Mouse (Mus musculus): ENCODE measurements around the gene Fgf15. TPM values are rescaled to one million over a fixed set of nuclear protein-coding genes. Genes with fewer than 3 reads are reported as not detected.
"Not testable (repeated sequence)": the region's sequence is repeated elsewhere in the genome, so short reads cannot be mapped to it uniquely, and the experiment has no call there.

Fgf15 gene
- total and polyA plus RNA-seq, 3 experiments, result 38.9 to 129 (median 48.5) TPM

- H3K27me3 ChIP-seq (ENCODE audit: insufficient read depth, low read length), result peaks cover 44% of the 10 kb centered on the region
- peaks cover 2% of the 10 kb centered on the region for H3K36me3 ChIP-seq (replicated peaks)
- H3K4me1 ChIP-seq (ENCODE audit: insufficient read depth, low read depth, low read length), result peaks cover 13% of the 10 kb centered on the region
- TF ChIP-seq GATA2 (IDR thresholded peaks at IDR 0.05; ENCODE audit: borderline replicate concordance, low read depth, low read length) (no peak), TAL1 (conservative IDR thresholded peaks at IDR 0.05; ENCODE audit: low read depth, low read length) (no peak), CTCF (IDR thresholded peaks at IDR 0.05; ENCODE audit: low read depth, low read length) (no peak), GATA1 (IDR thresholded peaks at IDR 0.05; ENCODE audit: borderline replicate concordance, low read length) (no peak), POLR2AphosphoS5 (IDR thresholded peaks at IDR 0.05; ENCODE audit: insufficient replicate concordance, low read depth, low read length) (no peak)
- H3K9me3 ChIP-seq (replicated peaks), result no peaks in the 10 kb centered on the region
- ATAC-seq (ENCODE audit: extremely low read depth, insufficient number of reproducible peaks, low FRiP score, poor library complexity, severe bottlenecking), result no peak
- no peak overlapping the region for H3K4me3 ChIP-seq (ENCODE audit: low read depth, low read length)
- no peak for DNase-seq (ENCODE audit: low spot score)
Measured at GRCm38 (mm10) chr7:144878401-144878800, 17.9 kb upstream of the Fgf15 start.

- Histone ChIP-seq H3K36me3 (replicated peaks) (peaks cover 19% of the 10 kb centered on the region), H3K9me3 (replicated peaks) (no peaks in the 10 kb centered on the region), H3K4me3 (ENCODE audit: low read depth, low read length) (no peak overlapping the region), H3K4me1 (ENCODE audit: insufficient read depth, low read depth, low read length) (peaks cover 25% of the 10 kb centered on the region), H3K27me3 (ENCODE audit: insufficient read depth, low read length) (peaks cover 9% of the 10 kb centered on the region; the same call in 1 of the 2 replicates)
- TF ChIP-seq CTCF (IDR thresholded peaks at IDR 0.05; ENCODE audit: low read depth, low read length) (no peak), TAL1 (conservative IDR thresholded peaks at IDR 0.05; ENCODE audit: low read depth, low read length) (no peak), GATA2 (IDR thresholded peaks at IDR 0.05; ENCODE audit: borderline replicate concordance, low read depth, low read length) (no peak), GATA1 (IDR thresholded peaks at IDR 0.05; ENCODE audit: borderline replicate concordance, low read length) (no peak), POLR2AphosphoS5 (IDR thresholded peaks at IDR 0.05; ENCODE audit: insufficient replicate concordance, low read depth, low read length) (no peak)
- ATAC-seq (ENCODE audit: extremely low read depth, insufficient number of reproducible peaks, low FRiP score, poor library complexity, severe bottlenecking) (no peak), DNase-seq (ENCODE audit: low spot score) (no peak)
Measured at GRCm38 (mm10) chr7:144883106-144883505, 13.2 kb upstream of the Fgf15 start.

GRCm38 (mm10) chr7:144887672-144888071 is 8.7 kb upstream of the Fgf15 start:
- 0 out of 2 replicates have a peak, but pooled peaks have one; percentile 41 for TF ChIP-seq CTCF (IDR thresholded peaks at IDR 0.05; ENCODE audit: low read depth, low read length)
- TF ChIP-seq POLR2AphosphoS5 (IDR thresholded peaks at IDR 0.05; ENCODE audit: insufficient replicate concordance, low read depth, low read length), result no peak
- ATAC-seq (ENCODE audit: extremely low read depth, insufficient number of reproducible peaks, low FRiP score, poor library complexity, severe bottlenecking) (no peak), DNase-seq (ENCODE audit: low spot score) (no peak)
- H3K36me3 ChIP-seq (replicated peaks), result peaks cover 59% of the 10 kb centered on the region
- no peak overlapping the region for H3K4me3 ChIP-seq (ENCODE audit: low read depth, low read length)
- peaks cover 51% of the 10 kb centered on the region for H3K4me1 ChIP-seq (ENCODE audit: insufficient read depth, low read depth, low read length)
- H3K27me3 ChIP-seq (ENCODE audit: insufficient read depth, low read length), result no peaks in the 10 kb centered on the region
- H3K9me3 ChIP-seq (replicated peaks), result no peaks in the 10 kb centered on the region; the same call in 1 of the 2 replicates

- Histone ChIP-seq H3K27me3 (ENCODE audit: insufficient read depth, low read length) (no peaks in the 10 kb centered on the region), H3K4me1 (ENCODE audit: insufficient read depth, low read depth, low read length) (peaks cover 56% of the 10 kb centered on the region), H3K4me3 (ENCODE audit: low read depth, low read length) (no peak overlapping the region), H3K9me3 (replicated peaks) (no peaks in the 10 kb centered on the region; the same call in 1 of the 2 replicates), H3K36me3 (replicated peaks) (peaks cover 64% of the 10 kb centered on the region)
- no peak for ATAC-seq (ENCODE audit: extremely low read depth, insufficient number of reproducible peaks, low FRiP score, poor library complexity, severe bottlenecking)
- TF ChIP-seq POLR2AphosphoS5 (IDR thresholded peaks at IDR 0.05; ENCODE audit: insufficient replicate concordance, low read depth, low read length) (no peak), GATA2 (IDR thresholded peaks at IDR 0.05; ENCODE audit: borderline replicate concordance, low read depth, low read length) (no peak), GATA1 (IDR thresholded peaks at IDR 0.05; ENCODE audit: borderline replicate concordance, low read length) (no peak), TAL1 (conservative IDR thresholded peaks at IDR 0.05; ENCODE audit: low read depth, low read length) (no peak), CTCF (IDR thresholded peaks at IDR 0.05; ENCODE audit: low read depth, low read length) (no peak)
- DNase-seq (ENCODE audit: low spot score), result no peak
Measured at GRCm38 (mm10) chr7:144888564-144889299, 7.6 kb upstream of the Fgf15 start.

GRCm38 (mm10) chr7:144890661-144891060 is 5.7 kb upstream of the Fgf15 start:
- Histone ChIP-seq H3K4me1 (ENCODE audit: insufficient read depth, low read depth, low read length) (peaks cover 48% of the 10 kb centered on the region), H3K36me3 (replicated peaks) (peaks cover 61% of the 10 kb centered on the region)
- ATAC-seq (ENCODE audit: extremely low read depth, insufficient number of reproducible peaks, low FRiP score, poor library complexity, severe bottlenecking); DNase-seq (ENCODE audit: low spot score); H3K27me3 ChIP-seq (ENCODE audit: insufficient read depth, low read length); H3K4me3 ChIP-seq (ENCODE audit: low read depth, low read length); H3K9me3 ChIP-seq (replicated peaks): not testable (repeated sequence)

GRCm38 (mm10) chr7:144891863-144892262 is 4.5 kb upstream of the Fgf15 start:
- no peak for TF ChIP-seq CTCF (IDR thresholded peaks at IDR 0.05; ENCODE audit: low read depth, low read length)
- TF ChIP-seq POLR2AphosphoS5 (IDR thresholded peaks at IDR 0.05; ENCODE audit: insufficient replicate concordance, low read depth, low read length), result no peak
- no peak for TF ChIP-seq GATA2 (IDR thresholded peaks at IDR 0.05; ENCODE audit: borderline replicate concordance, low read depth, low read length)
- no peak for TF ChIP-seq TAL1 (conservative IDR thresholded peaks at IDR 0.05; ENCODE audit: low read depth, low read length)
- TF ChIP-seq GATA1 (IDR thresholded peaks at IDR 0.05; ENCODE audit: borderline replicate concordance, low read length), result no peak
- Histone ChIP-seq H3K4me3 (ENCODE audit: low read depth, low read length) (no peak overlapping the region), H3K4me1 (ENCODE audit: insufficient read depth, low read depth, low read length) (peaks cover 53% of the 10 kb centered on the region), H3K9me3 (replicated peaks) (no peaks in the 10 kb centered on the region; the same call in 1 of the 2 replicates), H3K36me3 (replicated peaks) (peaks cover 56% of the 10 kb centered on the region), H3K27me3 (ENCODE audit: insufficient read depth, low read length) (no peaks in the 10 kb centered on the region)
- DNase-seq (ENCODE audit: low spot score) (no peak), ATAC-seq (ENCODE audit: extremely low read depth, insufficient number of reproducible peaks, low FRiP score, poor library complexity, severe bottlenecking) (no peak)
